Mouse (Mus musculus): ENCODE data around the gene Olfr1475.
"Not testable (repeated sequence)": the region's sequence is repeated elsewhere in the genome, so short reads cannot be mapped to it uniquely, and the experiment has no call there.

Olfr1475 gene

DNA sequence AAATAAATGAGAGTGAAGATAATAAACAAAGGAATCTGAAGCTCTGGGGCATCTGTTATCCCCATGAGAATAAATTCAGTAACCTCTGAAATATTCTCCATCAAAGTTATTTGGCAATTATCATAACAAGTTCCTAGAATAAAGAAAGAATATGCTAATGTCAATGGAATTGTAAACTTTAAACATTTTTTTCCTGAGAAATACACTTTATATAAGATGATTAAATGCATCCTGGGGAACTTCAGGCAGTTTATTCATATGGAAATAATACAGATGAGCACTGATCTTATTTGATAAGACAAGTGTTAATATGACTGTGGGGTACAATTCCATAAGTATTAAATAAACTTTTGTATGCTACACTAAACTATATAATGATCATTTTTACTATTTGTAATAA, at the start of gene Olfr1475:
TSS of gene Olfr1475 (minus strand) at position 101 of the 400 bp plus-strand sequence.
- DNase-seq (ENCODE audit: low spot score) = no peak

DNA sequence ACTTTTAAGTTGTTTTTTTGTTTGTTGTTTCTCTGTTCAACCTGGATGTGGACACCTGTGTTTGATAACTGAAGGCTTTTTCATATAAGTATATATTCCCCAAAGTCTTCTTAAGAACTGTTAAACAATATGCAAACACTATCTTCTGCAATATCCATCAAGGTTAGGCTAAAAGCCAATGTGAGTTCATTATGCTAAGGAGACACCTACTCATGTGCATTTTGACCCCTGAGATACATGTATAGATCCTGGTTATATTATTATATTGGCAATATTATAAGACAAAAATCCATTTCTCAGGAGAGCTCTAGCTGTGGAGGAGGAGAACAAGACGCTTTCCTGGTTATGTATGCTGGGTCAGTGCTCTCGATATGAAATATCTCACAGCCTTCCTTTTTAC, 47.6 kb upstream of the Olfr1475 start, which contains the start of gene Olfr1480:
TSS of gene Olfr1480 (plus strand) at position 301 of the 400 bp plus-strand sequence.
- DNase-seq (ENCODE audit: low spot score) = no peak

DNA sequence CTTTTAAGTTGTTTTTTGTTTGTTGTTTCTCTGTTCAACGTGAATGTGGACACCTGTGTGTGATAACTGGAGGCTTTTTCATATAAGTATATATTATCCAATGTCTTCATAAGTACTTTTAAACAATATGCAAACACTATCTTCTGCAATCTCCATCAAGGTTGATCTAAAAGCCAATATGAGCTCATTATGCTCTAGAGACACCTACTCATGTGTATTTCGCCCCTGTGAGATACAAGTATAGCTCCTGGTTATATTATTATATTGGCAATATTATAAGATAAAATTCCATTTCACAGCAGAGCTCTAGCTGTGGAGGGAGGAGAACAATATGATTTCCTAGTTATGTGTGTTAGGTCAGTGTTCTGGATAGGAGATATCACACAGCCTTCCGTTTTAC, 20.2 kb upstream of the Olfr1475 start, which contains the start of gene Olfr1477:
TSS of gene Olfr1477 (plus strand) at position 301 of the 400 bp plus-strand sequence.
- DNase-seq (ENCODE audit: low spot score) = no peak

DNA sequence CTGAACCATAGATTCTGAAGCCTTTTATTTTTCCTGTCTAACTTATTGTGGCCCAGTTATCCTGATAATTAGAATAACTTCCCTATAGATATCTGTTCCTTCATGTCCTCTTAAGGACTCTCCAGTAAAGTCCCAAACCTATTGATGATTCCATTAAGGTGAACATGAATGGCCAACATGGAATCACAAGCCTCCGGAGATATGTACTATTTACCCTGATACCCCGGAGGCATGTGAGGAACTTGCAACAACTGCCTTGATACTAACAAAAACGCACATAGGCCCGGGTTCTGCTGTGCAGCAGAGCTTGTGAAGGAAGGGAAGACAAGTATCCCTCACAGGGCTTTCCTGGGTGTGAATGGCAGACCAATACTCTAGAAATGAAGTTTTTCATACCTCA, 10.7 kb downstream of the Olfr1475 start, which contains the start of gene Olfr1474:
TSS of gene Olfr1474 (plus strand) at position 301 of the 400 bp plus-strand sequence.
- not testable (repeated sequence) for DNase-seq (ENCODE audit: low spot score)

DNA sequence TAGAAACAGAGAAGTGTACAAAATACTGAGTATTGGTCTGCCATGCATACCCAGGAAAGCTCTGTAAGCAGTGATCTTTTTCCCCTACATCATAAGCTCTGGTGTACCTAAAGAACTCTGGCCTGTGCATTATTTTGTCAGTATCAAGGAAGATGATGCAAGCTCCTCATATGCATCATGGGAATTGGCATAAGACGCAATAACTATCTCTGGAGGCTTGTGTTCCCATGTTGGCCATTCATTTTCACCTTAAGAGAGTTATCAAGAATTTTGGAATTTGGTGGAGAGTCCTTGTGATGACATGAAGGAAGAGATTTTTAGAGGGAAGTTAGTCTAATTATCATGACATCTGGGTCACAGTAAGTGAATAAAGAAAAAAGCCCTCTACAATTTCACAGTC, 24.0 kb downstream of the Olfr1475 start, which contains the start of gene Olfr1472:
TSS of gene Olfr1472 (minus strand) at position 101 of the 400 bp plus-strand sequence.
- no peak for DNase-seq (ENCODE audit: low spot score)

DNA sequence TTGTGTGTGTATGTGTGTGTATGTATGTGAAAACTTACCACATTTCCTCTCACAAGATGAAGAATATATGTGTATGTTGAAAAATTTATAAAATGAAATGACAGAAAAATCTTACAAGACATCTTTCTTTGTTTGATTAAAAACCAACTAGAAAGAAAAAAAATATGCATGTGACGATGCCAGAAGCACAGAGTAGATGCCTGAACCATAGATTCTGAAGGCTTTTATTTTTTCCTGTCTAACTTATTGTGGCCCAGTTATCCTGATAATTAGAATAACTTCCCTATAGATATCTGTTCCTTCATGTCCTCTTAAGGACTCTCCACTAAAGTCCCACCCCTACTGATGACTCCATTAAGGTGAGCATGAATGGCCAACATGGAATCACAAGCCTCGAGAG, 36.9 kb downstream of the Olfr1475 start, which contains the start of gene Olfr1471:
TSS of gene Olfr1471 (plus strand) at position 301 of the 400 bp plus-strand sequence.
- not testable (repeated sequence) for DNase-seq (ENCODE audit: low spot score)
